Mouse (Mus musculus) testis, postnatal 10 days (tissue): ENCODE data around the gene Scfd1.

Source experiments
- DNase-seq: peaks from one replicate; pipeline ENCODE4 v3.0.0; 2021; ENCODE audit warnings: low spot score

Gene Scfd1

DNA sequence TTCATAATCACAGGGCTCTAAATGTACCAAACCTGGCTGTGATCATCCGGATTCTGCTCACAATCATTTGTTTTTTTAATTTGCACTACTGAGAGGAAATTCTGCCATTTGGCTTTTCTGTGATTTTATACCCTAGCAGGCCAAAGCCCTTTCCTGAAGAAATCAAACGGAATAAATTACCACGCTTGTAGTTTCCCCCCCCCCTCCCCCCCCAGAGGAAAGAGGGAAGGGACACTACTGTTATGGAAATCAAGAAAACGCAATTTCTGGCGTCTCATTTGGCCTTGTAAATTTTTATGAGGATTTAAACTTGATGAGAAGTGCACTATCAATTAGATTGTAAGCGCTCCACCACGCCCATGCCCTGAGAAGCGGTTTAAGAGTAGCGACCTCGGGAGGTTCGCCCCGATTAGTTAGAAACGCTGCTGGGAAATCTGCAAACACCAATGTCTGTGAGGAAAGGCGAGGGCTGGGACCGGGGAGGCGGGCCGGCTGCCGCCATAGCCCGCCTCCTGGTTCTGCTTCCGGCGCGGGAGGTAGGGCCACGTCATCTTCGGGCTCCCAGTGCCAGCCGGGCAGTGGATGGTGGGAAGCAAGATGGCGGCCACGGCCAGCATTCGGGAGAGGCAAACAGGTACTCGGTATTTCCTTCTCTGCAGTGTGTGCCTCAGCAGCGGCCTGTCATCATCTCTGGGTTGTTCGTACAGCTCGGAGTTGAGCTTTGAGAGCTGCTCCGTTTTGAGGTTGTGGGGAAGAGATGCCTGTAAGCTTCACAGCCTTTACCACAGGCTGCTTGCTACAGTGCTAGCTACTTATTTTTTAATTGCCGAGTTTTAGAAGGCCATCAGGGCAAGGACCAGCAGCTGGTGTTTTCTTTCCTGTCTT is at the start of gene Scfd1:
Gene Scfd1 (plus strand): TSS at position 508 of the 885 bp plus-strand sequence.
- DNase-seq = peak; percentile 93

DNA sequence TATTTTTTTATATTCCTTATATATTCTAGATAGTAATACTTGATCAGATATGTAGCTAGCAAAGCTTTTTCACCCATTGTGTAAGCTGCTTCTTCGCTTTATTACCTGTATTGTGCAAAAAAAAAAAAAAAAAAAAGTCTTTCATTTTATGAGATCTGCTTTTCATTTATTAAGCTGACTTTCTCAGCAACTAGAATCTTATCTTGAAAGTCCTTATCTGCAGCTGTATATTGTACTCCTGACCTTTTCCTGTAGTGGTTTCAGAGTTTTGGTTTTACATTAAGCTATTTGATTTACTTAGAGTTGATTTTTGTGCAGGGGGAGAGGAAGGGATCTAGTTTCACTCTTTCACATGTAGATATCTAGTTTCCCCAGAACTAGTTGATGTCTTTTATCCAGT is 40.3 kb upstream of the Scfd1 start:
- no peak for DNase-seq

DNA sequence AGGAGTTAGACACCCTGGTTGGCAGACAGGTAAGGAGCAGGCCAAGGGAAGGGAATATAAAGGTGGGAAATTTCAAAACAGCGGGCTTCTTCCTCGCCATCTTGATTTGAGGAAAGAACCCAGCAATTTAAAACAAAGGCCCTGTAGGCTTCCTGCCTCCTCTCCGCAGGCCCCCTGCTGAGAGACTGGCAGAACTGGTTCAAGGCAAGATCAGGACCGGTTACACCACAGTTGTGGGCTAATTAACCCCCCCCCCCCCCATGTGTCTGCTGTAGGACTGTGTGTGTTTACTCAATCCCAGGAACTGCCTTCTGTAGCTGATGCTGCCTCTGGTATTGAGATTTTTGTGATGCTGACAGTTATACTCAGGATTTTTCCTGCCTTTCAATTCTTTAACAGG is 31.2 kb upstream of the Scfd1 start:
- no peak for DNase-seq

DNA sequence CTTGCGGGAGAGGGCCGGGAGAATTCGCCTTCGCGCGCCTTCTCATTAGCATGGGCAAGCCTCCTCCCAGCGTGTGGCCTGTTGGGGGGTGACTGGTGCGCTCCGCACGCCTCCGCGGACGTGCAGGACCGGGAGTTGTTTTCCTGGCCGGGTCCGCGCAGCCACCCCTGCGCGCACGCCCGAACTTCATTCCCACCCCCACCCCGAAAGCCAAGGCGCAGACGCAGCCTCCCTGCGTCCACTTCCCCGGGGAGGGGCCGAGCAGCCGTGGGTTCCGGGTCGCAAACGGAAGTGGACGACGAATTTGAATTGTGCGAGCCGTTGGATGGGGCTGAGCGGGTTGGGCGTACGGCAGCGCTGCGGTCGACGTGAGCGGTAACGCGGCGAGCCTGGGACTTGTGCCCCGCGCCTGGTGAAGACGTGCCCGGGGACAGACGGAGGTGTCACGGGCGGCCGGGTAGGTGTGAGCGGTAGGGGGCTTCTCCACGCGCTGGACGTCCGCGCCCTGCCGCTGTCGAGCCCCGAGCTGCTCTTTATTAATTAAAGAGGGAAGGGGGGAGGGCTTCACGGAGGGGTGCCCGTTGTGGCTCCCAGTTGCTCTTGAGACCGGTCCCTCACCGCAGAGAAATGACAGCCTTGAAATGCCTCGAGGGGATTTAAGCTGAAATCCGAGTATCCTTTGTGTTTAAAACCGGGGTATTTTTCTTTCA is 29.2 kb upstream of the Scfd1 start, which contains the start of gene G2e3:
Gene G2e3 (plus strand): TSS at position 74 of the 710 bp plus-strand sequence.
- DNase-seq = peak; percentile 84

DNA sequence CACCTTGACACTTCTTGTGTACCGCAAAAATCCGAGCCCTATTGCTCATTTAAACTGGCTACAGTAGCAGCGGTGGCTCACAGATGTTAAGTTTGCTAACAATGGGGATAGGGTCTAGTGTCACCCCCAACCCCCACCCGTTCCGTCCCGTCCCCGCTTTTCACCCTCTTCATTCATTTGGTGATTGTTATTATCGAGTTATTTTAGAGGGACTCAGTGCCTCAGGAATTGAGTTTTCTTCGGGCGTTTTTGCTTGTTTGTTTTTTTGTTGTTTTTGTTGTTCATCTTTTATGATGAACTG is 28.7 kb upstream of the Scfd1 start:
- DNase-seq = peak; percentile 42

DNA sequence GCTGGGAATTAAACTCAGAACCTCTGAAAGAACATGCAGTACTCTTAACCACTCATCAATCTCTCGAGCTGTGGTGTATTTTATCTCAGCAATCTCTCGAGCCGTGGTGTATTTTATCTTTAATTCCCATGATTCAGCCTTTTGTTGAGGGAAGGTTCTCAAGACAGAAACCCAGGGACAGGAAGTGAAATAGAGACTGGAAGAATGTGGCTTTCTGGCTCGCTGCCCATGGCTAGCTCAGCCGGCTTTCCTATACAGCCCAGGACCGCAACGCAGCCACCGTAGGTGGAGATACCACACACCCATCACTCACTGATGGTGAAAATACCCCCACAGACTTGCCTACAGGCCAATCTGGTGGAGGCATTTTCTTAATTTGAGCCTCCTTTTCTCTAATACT is 22.0 kb upstream of the Scfd1 start:
- no peak for DNase-seq

DNA sequence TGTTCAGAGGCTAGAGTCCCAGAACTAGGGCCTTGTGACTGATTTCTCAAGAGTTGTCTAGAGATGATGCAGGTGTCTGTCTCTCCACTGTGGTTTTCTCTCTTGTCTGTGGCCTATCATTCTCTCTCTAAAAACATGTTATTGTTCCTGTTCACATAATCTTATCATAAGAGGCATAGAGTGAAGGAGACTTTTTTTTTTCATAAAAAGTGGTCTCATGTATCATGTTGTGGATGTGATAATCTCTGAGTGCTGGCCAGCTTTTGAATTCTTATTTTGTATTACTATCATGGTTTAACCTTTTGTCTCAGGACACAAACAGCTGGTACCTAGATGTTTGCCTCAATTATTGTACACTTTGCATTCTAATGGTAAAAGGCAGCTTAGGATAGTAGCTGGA is 16.0 kb upstream of the Scfd1 start:
- no peak for DNase-seq

DNA sequence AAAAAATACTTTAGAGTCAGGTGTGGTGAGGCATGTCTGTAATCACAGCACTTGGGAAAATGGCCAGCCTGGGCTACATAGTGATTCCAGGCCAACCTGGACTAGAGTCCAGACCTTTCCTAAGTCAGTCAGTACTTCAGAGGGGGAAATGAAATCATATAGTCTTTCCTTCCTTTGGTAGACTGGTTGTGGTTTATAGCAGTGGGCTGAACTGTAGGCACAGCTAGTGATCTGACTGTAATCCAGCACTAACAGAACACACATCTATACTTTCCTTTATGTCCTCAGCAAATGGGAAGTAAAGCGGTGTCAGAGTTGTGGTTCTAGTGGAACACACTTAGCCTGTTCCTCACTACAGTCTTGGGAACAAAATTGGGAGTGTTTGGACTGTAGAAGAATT is 14.4 kb upstream of the Scfd1 start:
- DNase-seq = no peak

DNA sequence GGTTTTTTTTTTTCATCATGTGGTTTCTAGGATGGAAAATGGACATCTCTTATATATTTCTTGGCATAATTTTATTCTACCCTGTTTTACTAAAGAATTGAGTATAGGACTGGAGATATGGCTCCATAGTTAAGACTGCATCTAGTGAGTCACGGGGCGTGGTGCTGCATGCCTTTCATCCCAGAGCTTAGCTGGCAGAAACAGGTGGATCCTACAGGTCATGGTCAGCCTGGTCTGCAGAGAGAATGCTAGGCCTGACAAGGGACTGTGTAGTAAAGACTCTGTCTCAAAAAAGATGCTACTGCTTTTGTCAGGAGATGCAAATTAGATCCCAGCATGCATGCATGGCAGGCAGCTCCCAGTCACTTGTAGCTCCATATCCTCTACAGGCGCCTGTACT is 8.8 kb upstream of the Scfd1 start:
- no peak for DNase-seq

DNA sequence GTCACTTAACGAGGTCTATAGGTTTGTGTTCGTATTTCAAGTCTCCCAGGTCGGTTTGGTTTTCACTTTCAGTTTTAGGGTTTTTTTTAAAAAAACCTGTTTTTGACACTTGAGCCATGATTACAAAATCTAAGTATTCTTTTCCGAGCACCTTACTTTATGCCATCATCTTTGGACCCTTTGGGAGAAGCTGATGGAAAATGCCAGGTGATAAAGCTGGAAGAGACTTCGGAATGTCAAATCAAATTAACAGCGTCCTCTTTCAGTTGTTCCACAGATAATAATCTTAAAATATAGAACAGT is 529 bp downstream of the Scfd1 start:
- no peak for DNase-seq

DNA sequence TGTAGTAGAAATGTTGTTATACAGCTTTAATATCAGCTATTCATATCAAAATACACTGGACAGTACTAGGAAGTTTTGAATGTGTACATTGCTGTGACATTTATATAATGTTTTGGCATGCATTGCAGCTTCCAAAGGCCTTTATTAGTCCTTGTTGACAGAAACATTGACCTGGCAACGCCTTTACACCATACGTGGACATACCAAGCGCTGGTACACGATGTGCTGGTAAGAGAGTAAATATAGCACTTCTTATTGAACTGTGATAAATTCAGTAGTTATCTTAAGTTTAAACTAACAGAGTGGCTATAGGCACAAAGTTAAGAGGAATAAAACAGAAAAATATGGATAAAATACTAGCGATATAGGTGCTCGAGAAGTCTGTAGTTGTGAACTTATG is 22.6 kb downstream of the Scfd1 start:
- no peak for DNase-seq

DNA sequence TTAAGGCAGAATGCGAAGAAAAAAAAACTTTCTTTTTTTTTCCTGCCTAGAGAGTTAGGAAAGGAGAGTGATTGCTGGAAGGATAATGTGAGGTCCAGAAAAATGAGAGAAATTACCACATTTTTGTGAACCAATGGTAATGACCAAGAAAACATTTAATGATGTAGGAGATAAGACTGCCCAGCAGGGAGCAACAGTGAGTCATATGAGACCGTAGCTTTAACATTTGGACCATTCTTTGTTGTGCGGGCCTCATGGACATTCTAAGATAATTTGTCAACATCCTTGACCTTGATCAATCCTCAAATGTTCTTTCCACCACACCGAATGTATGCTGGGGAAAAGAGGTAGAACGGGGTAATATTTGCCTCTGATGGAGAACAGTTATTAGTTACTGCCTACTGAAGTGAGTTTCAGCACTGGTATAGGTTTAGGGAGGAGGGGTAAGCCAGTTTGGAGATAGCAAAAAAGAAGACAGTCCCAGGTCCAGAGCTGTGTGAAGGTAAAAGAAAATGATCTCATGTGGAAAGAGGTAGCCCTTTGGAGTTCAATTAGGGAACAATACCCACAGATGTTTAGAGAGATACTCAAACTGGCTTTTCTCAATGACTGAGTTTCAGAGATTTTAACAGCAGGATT is 24.9 kb downstream of the Scfd1 start:
- peak; percentile 56 for DNase-seq

DNA sequence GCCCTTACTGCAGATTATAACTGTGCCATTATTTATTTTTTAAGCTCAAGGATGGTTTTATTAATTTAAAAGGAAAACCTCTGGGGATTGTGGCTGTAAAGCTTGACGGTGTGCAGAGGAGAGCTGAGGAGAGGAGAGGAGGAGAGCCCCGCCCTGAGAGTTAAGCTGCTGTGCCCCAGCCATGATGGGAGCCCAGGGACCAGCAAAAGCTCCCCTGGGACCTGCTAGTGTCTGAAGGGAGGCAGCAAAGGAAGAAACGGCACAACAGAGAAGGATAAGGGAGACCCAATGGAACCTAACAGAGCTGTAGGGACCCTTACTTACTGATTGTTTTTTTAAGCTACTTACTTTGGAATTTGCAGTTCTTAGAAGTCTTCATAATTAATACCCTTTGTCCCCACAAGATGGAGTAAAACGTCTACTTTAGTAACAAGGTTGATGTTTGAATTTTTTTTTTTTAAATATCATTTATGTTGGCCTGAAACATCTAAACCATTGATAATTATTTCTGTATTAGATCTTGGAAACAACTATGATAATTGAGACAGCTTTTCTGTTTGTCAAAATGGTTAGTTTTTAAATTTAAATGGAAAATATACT is 26.8 kb downstream of the Scfd1 start:
- DNase-seq = no peak

DNA sequence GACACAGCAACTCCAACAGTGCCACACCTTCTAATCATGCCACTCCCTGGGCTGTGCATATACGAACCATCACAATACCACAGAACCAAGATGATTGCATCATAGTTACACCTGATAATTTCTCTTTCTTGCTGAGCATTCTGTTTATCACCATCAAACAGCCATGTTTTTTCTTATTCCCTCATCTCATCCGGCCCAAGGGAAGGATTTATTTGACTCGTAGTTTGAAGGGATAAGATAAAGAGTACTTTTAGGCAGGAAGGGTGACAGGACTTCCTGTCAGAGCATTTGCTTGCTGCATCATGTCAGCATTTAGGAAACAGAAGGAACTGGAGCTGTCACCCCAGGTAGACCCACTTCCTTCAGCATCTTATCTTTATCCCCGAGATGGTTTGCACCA is 34.1 kb downstream of the Scfd1 start:
- DNase-seq = no peak

DNA sequence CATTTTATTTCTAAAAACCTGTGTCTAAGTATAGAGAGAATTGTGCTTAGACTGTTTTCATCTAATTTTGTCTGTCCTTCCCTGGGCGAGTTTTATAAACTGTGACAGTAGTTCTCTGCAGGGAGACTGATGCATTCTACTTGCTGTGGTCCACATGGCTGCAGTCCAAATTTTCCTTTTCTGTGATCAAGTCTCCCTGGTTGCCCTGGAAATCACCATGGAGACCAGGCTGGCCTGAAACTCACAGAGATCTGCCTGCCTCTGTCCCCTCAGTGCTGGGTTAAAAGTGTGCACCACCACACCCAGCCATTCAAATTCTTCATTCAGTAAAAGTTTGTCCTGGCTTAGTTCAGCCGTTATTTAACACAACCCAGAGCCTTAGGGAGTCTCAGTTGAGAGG is 60.2 kb downstream of the Scfd1 start:
- no peak for DNase-seq

DNA sequence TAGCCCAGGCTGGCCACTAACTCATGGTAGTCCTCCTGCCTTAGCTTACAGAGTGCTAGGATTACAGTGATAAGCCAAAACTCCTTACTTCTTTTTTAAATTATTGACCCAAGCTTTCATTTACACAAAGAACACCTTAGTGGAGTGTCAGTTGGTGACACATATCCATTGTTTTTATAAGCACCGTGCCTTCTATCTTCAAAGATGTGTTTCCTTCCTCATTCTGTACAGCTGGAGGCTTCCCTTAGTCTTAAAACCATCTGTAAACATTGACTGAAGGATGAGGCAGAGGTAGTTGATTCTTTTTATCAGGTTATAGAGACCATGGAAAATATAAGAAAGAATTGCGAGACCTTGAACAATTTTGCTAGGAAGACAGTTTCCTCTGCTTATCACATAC is 61.0 kb downstream of the Scfd1 start:
- no peak for DNase-seq

DNA sequence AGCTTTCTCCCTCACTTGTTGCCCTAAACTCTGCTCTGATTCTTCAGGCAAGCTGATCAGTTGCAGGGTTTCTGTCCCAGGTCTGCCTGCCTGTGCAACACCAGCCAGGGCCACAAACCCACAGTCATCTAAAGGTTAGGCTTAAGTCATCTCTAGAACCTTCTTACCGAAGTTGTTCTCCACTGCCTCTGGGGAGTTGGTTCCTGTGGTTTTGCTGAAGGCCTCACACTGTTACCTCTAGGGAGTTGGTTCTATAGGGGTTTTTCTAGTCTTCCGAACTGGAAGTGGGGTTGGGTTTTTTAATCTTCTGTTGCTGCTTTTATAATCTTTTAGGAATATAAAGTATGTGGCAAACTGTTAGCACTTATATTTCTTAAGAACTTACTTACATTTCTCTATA is 72.0 kb downstream of the Scfd1 start:
- DNase-seq = no peak

DNA sequence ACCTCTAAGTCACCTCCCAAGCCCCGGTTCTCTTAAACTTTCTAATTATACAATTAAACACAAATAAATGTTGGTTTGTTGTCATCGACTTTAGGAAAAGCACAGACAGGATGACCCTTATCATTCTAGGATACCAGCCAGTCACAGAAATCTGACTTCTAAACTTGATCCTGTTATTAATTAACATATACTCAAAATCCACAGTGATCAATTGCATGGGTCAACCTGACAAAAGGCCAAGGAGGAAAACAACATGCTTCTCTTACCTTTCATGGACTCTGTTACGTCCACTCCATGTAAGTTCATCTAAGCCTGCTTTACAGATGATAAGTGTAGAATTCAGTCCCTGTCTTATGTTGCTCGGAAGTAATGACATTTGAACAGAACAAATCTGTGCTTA is 93.6 kb downstream of the Scfd1 start:
- DNase-seq = no peak

DNA sequence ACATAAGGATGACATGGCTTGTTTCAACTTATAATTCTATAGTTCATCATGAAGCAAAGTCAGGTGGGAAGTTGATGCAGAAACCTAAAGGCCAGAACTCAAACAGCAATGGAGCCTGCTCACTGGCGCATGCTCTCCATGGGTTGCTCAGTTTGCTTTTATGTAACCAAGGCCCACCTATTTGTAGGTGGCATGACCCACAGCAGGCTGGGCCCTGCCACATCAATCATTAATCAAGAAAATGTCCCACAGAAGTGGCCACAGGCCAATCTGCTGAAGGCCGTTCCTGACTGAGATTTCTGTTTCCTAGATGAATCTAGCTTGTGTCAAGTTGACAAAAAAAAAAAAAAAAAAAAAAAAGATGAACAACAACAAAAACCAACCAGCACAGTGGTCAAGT is 103.9 kb downstream of the Scfd1 start:
- no peak for DNase-seq

DNA sequence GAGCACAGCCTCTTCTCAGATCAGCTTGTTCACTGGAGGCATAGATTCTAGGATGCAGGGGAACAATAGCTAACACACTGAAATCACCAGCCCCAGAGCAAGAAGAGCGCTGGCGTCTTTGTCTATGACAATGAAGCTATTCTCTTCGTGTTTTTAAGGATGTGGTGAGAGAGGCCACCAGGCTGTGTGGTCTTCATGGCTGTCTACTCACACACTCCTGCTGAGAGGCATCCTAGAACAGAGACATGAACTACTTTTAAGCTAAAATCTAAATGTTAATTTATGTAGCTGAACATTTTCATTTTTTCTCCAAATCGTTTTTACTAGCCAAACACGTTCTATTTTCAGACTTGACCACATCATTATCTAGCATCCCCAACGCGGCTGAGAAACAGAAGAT is 114.7 kb downstream of the Scfd1 start:
- no peak for DNase-seq

DNA sequence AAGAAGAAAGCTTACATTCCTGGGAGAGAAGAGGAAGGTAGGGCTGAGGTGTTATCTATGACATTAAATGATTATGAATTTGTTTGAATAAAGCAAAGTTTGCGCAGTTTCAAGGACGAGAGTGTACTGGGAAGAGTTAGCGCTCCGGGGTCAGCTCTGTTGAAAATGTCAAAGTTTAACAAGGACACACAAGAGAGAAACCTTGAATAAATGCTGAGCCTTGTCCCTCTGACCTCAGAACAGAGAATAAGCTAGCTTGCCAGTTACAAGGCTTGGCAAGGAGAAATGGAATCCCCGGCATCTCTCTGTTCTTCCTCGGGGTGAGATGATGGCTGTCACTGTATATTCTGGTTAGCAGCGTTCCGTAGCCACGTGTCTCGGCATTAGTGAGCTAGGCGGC is 116.2 kb downstream of the Scfd1 start:
- DNase-seq = no peak

DNA sequence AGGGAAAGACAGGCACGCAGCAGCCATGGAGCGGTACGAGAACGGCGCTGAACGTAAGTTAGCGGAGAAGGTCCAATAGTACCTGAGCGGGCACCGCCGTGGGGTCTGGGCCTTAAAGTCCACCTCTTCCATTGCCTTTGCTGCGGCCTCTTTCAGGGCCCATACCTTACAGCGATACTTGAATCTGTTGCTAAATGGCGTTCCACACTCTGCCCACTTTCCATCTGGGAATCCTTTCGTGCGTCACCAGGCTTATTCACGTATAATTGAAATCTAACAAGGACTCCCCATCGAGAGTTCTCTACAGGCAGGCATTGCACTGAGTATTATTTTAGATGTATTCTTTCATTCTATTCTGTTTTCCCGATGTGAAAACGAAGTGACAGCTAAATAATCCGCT is 117.3 kb downstream of the Scfd1 start:
- no peak for DNase-seq
